Mouse (Mus musculus) heart, adult 2 months (tissue): ENCODE results near the gene Zmiz1. TPM values are rescaled to one million over a fixed set of nuclear protein-coding genes. Genes with fewer than 3 reads are reported as not detected.

ENCODE experiments used
- DNase-seq, 2 experiments: peaks; one replicate each; pipeline ENCODE4 v3.0.0; 2021
- H3K27ac ChIP-seq: fragments of 200-600 bp; 2 replicates; pipeline ENCODE4 v1.8.1; 2022
- H3K27me3 ChIP-seq: fragments of 200-500 bp; 2 replicates; pipeline ENCODE4 v1.6.1; 2012; ENCODE audit warnings: mild to moderate bottlenecking, low read length, inconsistent platforms, mixed read lengths; ENCODE audit not compliant: control insufficient read depth, insufficient read depth
- H3K36me3 ChIP-seq: fragments of 200-500 bp; 2 replicates; pipeline ENCODE4 v1.6.1; 2012; ENCODE audit warnings: low read length, inconsistent platforms; ENCODE audit not compliant: control insufficient read depth, insufficient read depth
- H3K4me1 ChIP-seq: fragments of 200-500 bp; 2 replicates; pipeline ENCODE4 v1.6.1; 2011; ENCODE audit warnings: low read length; ENCODE audit not compliant: control insufficient read depth, insufficient read depth
- H3K4me3 ChIP-seq: fragments of 200-600 bp; 2 replicates; pipeline ENCODE4 v1.8.1; 2022
- H3K79me2 ChIP-seq: fragments of 200-500 bp; replicated peaks from 2 replicates; pipeline ENCODE4 v1.6.1; 2012; ENCODE audit warnings: mild to moderate bottlenecking, inconsistent platforms, low read length, moderate library complexity, mixed read lengths; ENCODE audit not compliant: control insufficient read depth, insufficient read depth
- H3K9ac ChIP-seq: fragments of 200-500 bp; 2 replicates; pipeline ENCODE4 v1.6.1; 2012; ENCODE audit warnings: low read depth, mild to moderate bottlenecking, control low read depth, inconsistent platforms, low read length, mixed read lengths
- CTCF ChIP-seq: fragments of 200-600 bp; IDR thresholded peaks from 2 replicates; pipeline ENCODE4 v1.8.1; 2022; ENCODE audit warnings: antibody characterized with exemption, mild to moderate bottlenecking, moderate library complexity
- EP300 ChIP-seq: fragments of 200-500 bp; IDR thresholded peaks from 2 replicates; pipeline ENCODE4 v1.6.1; 2011; ENCODE audit warnings: low read depth, low read length, control low read depth; ENCODE audit not compliant: insufficient read depth
- POLR2A ChIP-seq: fragments of 200-500 bp; IDR thresholded peaks from 2 replicates; pipeline ENCODE4 v1.6.1; 2011; ENCODE audit warnings: mild to moderate bottlenecking, low read depth, low read length, control low read depth; ENCODE audit not compliant: insufficient read depth
- WGBS: fragments of 180-500 bp; shearing (Covaris S2); methylation state at CpG from one replicate; pipeline ENCODE4 v1.1.7; 2018; 5-methylcytosine and 5-hydroxymethylcytosine counted together
- intact Hi-C: fragments of 180-260 bp; cut with DNase I; formaldehyde crosslinking; loops from one replicate; pipeline ENCODE4 v1.15.1; 2025
- polyA plus RNA-seq: library from polyadenylated mRNA; depleted of rRNA; stranded (reverse); fragments of >200 nt; gene quantifications from 2 replicates; pipeline ENCODE4 v1.2.3, GENCODE M21; 2012
- total RNA-seq, 2 experiments: library from RNA; stranded (reverse); gene quantifications; 2 replicates each; pipeline ENCODE4 v1.2.3; 2021

Gene Zmiz1
- total and polyA plus RNA-seq, 3 experiments = 27.1 to 42.0 (median 40.7) TPM

DNA sequence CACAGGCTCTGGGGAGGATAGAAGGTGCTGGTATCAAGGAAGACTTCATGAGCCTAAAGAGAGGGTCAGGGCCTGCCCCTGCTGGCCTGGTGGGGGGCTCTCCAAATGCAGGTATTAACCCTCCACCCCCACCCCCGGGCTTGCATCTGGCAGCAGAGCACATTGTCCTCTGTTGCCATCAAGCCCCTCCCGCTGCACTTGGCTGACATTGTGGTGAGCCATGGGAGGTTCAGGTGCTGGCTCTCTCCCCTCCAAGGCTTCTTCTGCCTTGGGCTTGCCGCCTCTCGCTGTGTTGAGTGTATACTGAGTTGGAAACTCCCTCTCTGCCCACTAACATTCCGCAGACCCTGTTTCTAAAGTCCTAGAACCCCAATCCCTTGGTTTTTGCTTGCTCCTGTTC is 82.2 kb downstream of the Zmiz1 start:
- WGBS = 68% methylated on average over 5 of the region's 5 CpGs
- no peak for DNase-seq
- TF ChIP-seq CTCF (no peak), POLR2A (no peak), EP300 (no peak)
- no peaks in the 10 kb centered on the region for H3K36me3 ChIP-seq
- H3K27ac ChIP-seq = no peak overlapping the region
- no peak overlapping the region for H3K9ac ChIP-seq
- intact Hi-C loops = loop anchor here (10.0 kb wide), 1 partner anchor 496 kb away; no protein-coding TSS in a partner anchor
- no peaks in the 10 kb centered on the region for H3K27me3 ChIP-seq
- no peak overlapping the region for H3K4me3 ChIP-seq
- peaks cover 2% of the 10 kb centered on the region; the same call in 1 of the 2 replicates for H3K79me2 ChIP-seq
- H3K4me1 ChIP-seq = peaks cover 11% of the 10 kb centered on the region

DNA sequence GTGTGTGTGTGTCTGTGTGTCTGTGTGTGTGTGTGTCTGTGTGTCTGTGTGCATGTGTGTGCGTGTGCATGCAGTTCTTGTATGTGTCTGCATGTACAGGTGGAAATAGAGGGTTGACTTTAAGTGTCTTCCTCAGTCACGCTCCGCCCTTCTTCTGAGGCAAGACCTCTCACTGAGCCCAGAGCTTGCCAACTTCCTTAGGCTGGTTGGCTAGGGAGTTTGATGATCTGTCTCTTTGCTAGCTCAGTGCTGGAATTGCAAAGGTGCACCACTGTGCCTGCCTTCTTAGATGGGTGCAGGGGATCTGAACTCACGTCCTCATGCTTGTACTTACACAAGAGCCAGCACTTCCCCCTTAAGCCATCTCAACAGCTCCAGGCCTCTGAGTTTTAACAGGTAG is 84.1 kb downstream of the Zmiz1 start:
- Histone ChIP-seq H3K27ac (no peak overlapping the region), H3K27me3 (no peaks in the 10 kb centered on the region), H3K4me3 (no peak overlapping the region), H3K9ac (no peak overlapping the region), H3K36me3 (no peaks in the 10 kb centered on the region), H3K79me2 (peaks cover 2% of the 10 kb centered on the region; the same call in 1 of the 2 replicates), H3K4me1 (peaks cover 22% of the 10 kb centered on the region)
- intact Hi-C loops = loop anchor here (10.0 kb wide), 1 partner anchor 498 kb away; no protein-coding TSS in a partner anchor
- TF ChIP-seq CTCF = no peak
- TF ChIP-seq EP300 = no peak
- no peak for TF ChIP-seq POLR2A
- 95% methylated on average over 4 of the region's 4 CpGs for WGBS
- no peak for DNase-seq

DNA sequence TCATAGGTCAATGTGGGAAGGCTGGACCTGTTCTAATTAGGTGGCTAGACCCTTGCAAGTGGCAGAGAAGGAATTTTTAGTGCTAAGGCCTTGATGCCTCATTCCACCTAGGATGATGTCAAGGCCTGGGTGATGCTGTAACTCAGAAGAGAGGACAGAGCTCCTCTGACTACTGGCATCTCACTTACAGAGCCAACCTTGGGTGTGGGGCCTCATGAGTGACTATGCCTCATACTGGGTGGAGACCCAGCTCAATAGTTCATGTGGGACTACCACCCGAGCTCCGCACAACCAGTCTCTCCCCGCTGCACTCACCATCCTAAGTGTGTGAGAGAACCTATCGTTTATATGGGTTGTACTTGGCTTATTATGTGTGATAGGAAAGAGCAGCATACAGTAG is 84.9 kb downstream of the Zmiz1 start:
- Histone ChIP-seq H3K27me3 (no peaks in the 10 kb centered on the region), H3K36me3 (no peaks in the 10 kb centered on the region), H3K4me3 (no peak overlapping the region), H3K9ac (no peak overlapping the region), H3K4me1 (peaks cover 26% of the 10 kb centered on the region), H3K27ac (no peak overlapping the region), H3K79me2 (peaks cover 2% of the 10 kb centered on the region; the same call in 1 of the 2 replicates)
- intact Hi-C loops = loop anchor here (10.0 kb wide), 1 partner anchor 499 kb away; no protein-coding TSS in a partner anchor
- TF ChIP-seq CTCF = no peak
- no peak for TF ChIP-seq EP300
- TF ChIP-seq POLR2A = no peak
- no peak for DNase-seq
- WGBS = 89% methylated on average over 4 of the region's 4 CpGs

DNA sequence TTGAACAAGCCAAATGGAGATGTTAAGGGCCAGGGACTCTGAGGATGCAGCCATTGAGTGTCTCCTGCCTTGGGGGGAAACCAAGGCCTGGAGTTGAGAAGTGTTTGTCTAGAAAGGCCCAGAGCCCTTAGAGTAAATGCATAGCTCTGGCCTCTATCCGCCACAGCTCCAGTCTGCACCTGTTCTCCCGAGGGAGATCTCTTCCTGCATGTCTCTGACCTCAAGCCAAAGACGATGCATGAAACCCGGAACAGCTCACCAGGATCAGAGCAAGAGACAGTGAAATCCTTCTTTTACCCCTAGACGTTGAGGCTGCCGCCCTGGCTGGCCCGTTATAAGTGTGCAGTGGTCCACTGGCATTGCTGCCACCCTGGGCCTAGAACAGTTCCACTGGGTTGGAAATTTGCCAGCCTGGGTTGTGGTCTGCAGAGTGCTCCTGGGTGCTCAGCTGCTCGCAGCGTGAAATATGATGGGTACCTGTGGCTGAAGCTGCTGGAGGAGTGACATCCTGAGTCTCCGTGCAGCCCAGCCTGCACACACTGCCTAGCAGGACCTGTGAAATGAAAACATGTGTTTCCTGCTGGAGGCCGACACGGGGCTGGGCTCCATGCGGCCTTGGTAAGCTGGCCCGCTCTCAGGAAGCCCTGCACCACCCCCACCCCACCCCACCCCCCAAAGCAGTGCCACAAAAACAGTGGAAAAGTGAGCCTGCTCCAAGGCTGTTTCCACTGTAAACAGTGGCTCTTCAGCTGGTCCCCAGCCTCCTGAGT is 88.1 kb downstream of the Zmiz1 start:
- DNase-seq = peak in 1 of 2 experiments; percentile 67
- no peaks in the 10 kb centered on the region for H3K79me2 ChIP-seq
- intact Hi-C loops = loop anchor here (2.0 to 10.0 kb wide), 3 partner anchors 14 to 502 kb away; no protein-coding TSS in a partner anchor
- TF ChIP-seq CTCF (no peak), POLR2A (no peak), EP300 (0 out of 2 replicates have a peak, but pooled peaks have one; percentile 39)
- H3K27me3 ChIP-seq = no peaks in the 10 kb centered on the region
- peak overlapping the region; percentile 74 for H3K27ac ChIP-seq
- H3K36me3 ChIP-seq = no peaks in the 10 kb centered on the region
- no peak overlapping the region for H3K9ac ChIP-seq
- H3K4me1 ChIP-seq = peaks cover 19% of the 10 kb centered on the region
- no peak overlapping the region for H3K4me3 ChIP-seq
- WGBS = 28% methylated on average over 14 of the region's 14 CpGs

DNA sequence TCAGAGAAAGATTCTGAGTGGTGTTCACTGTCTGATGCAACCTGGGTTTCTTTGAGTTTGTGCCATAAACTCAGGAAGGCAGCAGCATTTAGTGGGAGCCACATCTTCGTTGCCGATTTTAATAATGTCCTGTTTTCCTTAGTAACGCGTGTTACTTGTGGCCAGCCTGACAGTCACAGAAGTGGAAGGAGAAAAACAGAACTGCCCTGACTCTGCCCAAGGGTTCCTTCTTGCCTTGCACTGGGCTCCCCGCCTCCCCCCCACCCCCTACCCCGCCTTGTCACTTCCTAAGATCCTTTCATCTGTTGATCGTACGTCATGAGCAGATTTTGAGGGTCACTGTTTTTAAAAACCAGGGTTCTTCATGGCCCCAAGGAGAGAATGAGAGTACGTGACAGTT is 88.9 kb downstream of the Zmiz1 start:
- intact Hi-C loops = loop anchor here (2.0 to 10.0 kb wide), 3 partner anchors 13 to 503 kb away; no protein-coding TSS in a partner anchor
- 52% methylated on average over 9 of the region's 9 CpGs for WGBS
- no peak for DNase-seq

DNA sequence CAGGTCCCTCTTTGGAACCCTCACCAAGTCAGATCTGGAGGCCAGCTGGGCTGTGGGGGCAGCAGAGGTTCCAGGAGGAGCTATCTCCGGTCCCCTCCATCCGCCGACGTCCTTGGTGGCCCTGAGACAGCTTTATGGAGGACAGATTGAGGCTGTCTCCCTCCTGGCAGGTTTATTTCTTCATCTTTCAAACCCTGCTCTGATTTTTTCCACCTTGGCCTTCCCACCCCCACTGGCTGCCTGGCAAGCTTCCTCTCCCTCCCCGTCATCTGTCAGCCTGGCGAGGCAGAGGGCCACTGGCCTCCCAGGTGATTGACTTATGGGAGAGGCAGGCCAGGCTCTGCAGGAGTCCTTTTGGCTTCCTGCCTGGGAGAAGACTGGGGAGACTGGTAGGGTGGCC is 89.7 kb downstream of the Zmiz1 start:
- no peaks in the 10 kb centered on the region for H3K36me3 ChIP-seq
- peak in 1 of 2 experiments; percentile 60 for DNase-seq
- intact Hi-C loops = loop anchor here (10.0 kb wide), 1 partner anchor 504 kb away; no protein-coding TSS in a partner anchor
- H3K4me1 ChIP-seq = peaks cover 18% of the 10 kb centered on the region
- TF ChIP-seq EP300 (no peak), POLR2A (no peak), CTCF (no peak)
- H3K79me2 ChIP-seq = no peaks in the 10 kb centered on the region; the same call in 1 of the 2 replicates
- H3K4me3 ChIP-seq = no peak overlapping the region
- 36% methylated on average over 6 of the region's 6 CpGs for WGBS
- no peaks in the 10 kb centered on the region for H3K27me3 ChIP-seq
- no peak overlapping the region for H3K9ac ChIP-seq
- H3K27ac ChIP-seq = peak overlapping the region; percentile 74; the same call in 1 of the 2 replicates

More for the DNA sequence above, 88.9 kb downstream of the Zmiz1 start:
- peak overlapping the region; percentile 74 for H3K27ac ChIP-seq
- H3K27me3 ChIP-seq = no peaks in the 10 kb centered on the region
- peaks cover 19% of the 10 kb centered on the region for H3K4me1 ChIP-seq
- no peaks in the 10 kb centered on the region for H3K36me3 ChIP-seq
- no peak overlapping the region for H3K9ac ChIP-seq
- no peaks in the 10 kb centered on the region; the same call in 1 of the 2 replicates for H3K79me2 ChIP-seq
- TF ChIP-seq POLR2A = no peak
- no peak for TF ChIP-seq EP300
- TF ChIP-seq CTCF = no peak
- no peak overlapping the region for H3K4me3 ChIP-seq
